Mouse (Mus musculus) frontal cortex, postnatal 10 days (tissue): Measurements from ENCODE around the gene Sft2d2.

Source experiments
- DNase-seq, 2 experiments: peaks; one replicate each; pipeline ENCODE4 v3.0.0; 2022; ENCODE audit warnings: low spot score in 2 of 2, mixed read lengths in 1 of 2

Gene Sft2d2

DNA sequence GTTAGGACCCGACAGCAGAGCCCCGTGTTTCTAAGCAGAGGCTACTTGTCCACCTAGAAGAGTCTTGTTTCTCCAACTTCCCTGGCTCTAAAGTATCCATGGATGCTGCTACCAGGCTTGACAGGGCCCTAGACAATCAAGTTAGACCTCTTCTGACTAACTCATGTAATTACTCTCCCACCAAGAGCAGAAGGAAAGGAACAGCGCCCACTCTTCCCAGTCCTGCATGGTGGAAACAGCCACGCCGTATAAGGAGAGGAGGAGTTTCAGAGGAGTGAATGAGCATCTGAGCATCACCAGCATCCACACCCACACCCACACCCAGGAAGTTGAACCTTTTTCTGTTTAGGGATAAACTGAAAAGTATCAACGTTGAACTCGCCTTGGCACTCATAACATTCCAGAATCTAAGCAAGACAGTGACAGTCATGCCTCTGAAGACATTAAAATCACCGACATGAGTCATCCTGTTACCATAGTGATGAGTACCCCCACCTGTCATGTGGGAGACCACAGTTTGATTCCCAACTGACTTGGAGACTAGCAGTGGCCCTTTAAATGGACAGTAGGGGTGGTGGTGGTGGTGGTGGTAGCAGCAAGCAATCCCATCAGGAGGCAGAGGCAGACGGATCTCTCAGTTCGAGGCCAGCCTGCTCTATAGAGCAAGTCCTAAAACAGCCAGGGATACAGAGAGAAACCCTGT, 3.5 kb downstream of the Sft2d2 start:
- DNase-seq, result no peak

DNA sequence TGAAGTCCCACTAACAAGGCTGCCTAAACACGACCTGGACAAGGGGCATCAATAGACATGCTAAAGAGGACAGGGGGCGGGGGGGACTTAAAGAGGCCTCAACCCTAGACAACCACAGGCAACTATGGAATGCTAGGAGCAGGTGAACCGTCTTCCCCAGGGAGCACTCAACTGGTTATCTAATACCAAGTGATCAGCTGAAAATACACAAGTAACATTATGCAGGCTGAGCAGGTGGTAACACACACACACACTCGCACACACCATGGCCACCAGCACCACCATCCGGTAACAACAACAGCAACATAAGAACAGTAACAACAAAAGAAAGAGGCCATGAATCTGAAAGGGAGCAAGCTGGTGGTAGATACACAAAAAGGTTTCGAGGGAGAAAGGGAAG, 4.2 kb downstream of the Sft2d2 start:
- DNase-seq, result no peak

DNA sequence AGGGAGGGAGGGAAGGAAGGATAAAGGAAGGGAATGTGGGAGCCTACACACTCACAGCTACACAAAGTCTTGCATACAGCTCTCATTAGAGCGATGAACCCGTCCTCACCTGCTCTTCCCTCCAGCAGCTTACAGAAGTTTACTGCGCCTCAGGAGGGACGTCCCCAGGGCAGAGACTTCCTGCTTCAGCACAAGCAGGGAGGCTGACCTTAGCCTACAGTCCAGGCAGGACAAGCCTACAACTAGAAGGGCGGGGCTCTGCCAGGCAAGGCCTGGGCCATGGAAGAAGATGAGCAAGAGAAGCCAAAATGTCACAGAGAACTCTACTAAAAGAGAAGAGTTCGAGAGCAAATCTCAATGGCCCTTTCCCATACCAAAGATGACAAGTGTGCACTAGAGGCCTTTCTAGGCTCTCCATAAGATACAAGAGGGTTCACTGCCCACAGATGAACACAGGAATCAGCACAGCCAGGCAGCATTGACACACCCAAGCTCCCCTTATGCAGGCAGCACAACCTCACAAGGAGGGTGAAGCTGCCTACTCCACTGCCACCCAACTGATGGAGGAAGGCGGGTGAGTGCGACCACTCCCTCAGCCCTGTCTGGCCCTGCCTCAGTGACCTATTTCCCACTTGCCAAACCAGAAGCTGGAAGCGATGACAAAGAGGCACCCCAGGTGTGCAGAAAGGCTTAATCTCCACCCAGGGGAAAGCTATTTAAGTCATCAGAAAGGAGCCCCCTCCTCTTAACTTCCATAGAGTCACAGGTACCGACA, 5.2 kb downstream of the Sft2d2 start:
- DNase-seq, result no peak

DNA sequence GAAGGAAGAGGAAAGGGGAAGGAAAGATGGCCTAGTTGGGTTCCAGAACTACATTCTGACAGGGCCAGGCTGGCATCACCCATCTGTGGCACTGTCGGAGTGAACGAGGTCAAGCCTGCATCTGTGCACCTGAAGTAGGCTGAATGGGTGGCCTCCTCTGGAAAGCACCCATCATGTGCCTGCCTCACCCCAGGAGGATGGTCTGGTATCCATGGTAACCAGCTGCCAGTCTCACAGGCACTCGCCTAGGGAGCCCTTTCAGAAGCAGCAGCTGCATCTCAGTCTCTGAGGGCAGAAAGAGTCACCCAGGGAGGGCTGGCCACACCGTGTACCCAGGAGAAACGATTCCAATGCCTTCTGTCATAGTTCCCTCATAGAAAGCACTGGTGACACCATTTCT, 6.9 kb downstream of the Sft2d2 start:
- DNase-seq, result no peak

DNA sequence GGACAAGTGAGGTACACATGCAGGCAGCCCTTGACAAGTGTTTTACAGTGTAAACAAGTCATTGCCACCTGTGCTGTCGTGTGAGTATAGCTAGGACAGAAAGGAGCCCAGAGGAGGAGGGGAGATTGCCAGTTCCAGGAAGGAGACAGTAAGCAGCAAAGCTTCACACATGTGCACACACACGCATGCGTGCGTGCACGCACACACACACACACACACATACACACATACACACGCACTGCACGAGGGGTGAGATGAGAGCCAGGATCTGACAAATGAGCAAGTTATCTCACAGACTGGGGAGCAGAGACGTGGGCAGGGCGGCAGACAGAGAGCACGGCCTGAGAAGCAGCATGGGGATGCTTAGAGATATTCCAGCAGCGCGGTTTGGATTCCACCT, 7.7 kb downstream of the Sft2d2 start:
- DNase-seq, result peak in 1 of 2 experiments; percentile 4

DNA sequence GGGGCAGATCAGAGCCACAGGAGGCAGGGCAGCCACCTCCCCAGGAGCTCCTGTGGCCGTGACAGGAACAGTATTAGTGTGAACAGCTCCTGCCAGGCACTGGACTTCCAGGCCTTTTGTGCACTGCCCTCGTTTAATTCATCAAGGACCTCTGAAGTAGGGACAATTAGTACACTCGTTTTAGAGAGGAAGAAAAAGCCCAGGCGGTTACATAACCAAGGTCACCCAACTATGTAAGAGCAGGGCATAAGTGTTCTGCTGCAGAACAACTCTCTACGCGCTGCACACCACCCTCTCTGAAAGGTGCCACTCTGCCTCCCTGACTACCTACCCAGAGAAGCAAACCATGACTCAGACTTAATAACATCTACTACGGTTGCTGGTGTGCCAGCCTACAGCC, 9.1 kb downstream of the Sft2d2 start:
- no peak for DNase-seq

DNA sequence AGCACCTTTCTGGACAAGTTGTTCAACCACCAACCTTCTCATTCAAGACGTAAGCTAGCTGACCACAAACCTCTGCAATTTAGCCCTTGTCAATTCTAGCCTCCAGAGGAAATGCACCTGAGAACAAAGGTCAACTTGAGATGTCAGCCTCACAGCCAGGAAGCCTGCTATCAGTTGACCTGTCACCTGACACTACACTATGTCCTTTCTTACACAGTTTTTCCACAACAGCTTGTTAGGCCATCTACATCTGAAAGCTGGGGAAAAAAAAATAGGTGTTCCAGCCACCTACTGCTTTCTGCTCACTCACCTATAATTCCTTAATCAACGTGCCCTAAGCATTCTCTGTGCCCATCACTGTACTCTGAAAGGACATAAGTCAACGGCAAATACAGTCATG, 10.1 kb downstream of the Sft2d2 start:
- no peak for DNase-seq

DNA sequence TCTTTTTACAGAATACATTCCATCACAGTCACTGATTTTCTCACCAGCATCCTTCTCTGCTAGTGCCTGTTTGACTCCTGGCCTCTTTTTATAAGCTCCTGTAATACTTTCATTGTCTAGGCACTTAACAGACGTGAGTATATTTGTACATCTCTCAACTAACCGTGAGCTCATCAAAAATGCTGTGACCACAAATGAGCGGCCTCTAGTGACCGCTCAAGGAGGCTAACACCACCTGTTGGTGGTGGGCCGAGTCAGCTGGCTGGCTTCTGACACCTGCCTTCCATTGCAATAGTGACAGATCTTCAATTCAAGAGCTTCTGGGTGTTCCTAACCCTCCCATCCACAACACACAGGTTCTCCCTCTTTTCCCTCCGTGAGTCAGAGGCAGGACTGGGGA, 10.8 kb downstream of the Sft2d2 start:
- no peak for DNase-seq

DNA sequence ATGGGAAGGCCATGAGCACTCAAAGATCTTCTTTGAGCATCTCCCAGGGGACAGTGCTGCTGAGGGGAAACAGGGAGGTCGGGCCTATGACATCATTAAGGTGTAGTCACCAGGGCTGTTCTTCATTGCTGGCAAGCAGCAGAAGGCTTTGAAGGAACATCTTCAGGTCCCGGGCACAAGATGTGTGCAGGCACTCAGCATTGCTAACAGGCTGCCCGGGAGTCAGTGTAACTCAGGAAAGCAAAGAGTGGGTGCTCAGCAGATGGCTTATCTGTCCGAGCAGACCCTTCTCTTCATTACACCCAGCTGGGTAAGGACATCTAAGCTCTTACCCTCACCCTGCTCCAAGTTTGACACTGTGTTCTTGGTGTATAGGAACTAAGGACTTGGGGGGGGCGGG, 14.9 kb downstream of the Sft2d2 start:
- no peak for DNase-seq

DNA sequence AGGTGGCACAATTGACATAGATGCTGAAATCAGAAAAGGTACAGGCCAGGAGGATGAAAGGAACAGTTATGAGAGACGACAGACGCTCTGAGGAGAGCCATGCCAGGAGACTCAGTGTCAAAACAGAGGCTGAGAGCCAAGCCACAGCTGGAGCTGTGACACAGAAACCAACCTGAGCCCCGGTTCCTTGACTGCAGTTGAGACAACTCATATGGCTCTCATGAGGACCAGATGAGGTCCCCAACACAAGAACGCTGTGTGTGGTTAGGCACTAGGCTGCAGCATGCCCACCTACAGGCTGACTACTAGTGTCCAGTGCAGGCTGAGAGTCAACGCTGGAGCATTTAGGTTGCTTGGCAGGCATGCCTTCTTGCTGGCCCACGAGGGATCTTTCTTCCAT, 16.2 kb downstream of the Sft2d2 start:
- no peak for DNase-seq

DNA sequence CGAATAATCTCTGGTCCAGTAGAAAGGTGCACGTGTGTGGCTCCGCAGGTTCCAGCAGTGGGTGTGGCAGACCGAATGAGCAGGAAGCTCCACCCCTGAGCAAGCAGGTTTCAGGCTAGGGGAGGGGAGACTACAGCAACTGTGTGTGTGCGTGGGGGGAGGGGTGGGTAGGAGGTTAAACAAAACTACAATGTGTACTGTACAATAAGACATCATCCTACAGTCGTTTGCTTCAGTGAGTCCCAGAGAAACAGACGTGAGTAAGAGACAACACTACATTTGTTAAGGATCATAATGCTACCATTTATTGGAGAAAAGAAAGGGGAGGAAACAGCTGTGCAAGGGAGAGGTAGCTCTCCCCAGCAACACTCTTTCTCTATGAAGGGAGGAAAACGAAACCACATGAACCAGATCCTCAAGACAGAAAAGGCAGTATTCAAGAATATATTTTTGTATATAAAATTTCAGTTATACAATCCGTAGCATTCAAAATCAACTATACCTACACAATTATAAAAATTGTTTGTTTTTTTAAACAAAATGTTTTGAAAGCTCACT, 20.1 kb downstream of the Sft2d2 start:
- no peak for DNase-seq

DNA sequence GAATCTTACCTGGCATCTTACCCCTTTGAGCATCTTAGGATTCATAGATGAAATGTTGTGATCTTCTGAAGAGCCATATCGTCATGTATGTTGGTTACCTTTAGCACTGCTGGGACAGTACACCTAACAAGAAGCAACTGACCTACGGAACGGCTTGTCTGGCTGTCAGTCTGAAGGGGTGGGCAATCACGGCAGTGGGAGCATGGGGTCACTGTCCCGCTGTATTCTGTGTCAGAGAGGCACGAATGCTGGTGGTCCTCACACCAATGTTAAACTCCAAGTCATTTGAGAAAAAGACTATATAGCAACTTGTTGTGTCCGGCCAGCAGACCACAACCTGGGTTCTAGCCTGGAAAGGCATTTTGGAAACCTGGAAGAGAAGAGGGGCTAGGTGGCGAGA, 23.0 kb downstream of the Sft2d2 start:
- no peak for DNase-seq

DNA sequence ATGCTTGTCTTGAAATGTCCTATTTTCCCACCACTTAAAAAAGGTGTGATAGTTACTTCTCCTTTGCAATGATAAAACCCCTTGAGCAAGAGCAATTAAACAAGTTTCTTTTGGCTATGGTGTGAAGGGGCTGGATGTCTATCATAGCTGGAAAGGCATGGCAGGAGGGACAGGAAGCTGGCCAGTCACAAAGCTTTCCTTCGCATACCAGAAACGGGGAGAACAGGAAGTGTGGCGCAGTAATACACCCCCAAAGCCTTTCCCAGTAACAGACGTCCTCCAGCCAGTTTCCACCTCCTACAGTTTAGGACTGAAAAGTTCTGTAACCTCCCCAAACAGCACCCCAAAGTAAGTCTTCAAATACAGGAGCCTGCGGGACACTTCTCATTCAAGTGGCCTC, 24.1 kb downstream of the Sft2d2 start:
- DNase-seq, result no peak

DNA sequence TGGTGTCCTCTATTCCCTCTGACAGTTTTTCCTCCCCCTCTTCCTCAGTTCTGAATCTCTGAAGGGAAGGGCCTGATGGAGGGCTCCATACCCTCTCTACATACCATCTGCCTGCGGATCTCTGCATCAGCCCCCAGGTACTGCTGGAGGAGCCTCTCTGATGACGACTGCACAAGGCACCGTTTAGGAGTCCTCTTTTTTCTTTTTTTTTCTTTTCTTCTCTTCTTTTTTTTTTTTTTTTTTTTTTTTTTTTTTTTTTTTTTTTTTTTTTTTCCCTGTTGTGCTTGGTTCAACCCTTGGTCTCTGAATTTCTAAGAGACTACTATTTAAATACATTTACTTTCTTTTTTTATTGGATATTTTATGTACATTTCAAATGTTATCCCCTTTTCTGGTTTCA, 24.8 kb downstream of the Sft2d2 start:
- no peak for DNase-seq

DNA sequence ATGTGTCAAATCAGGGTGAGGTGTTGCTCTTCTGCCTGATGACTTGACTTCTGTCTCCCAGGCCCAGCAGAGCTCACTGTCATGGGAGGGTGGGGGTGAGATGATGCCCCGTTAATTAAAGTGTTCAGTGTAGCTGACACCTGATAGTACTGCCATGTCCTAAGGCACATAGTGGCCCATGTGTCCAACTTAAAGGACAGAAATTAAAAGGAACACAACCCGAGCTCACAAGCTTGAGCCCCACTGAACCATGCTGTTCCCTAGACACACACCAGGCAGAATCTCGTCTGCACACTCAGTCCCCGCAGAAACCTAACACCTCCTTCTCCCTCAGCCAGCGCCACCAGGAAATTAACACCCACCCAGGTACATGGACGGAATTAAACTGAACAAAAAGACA, 29.3 kb downstream of the Sft2d2 start:
- DNase-seq, result no peak

DNA sequence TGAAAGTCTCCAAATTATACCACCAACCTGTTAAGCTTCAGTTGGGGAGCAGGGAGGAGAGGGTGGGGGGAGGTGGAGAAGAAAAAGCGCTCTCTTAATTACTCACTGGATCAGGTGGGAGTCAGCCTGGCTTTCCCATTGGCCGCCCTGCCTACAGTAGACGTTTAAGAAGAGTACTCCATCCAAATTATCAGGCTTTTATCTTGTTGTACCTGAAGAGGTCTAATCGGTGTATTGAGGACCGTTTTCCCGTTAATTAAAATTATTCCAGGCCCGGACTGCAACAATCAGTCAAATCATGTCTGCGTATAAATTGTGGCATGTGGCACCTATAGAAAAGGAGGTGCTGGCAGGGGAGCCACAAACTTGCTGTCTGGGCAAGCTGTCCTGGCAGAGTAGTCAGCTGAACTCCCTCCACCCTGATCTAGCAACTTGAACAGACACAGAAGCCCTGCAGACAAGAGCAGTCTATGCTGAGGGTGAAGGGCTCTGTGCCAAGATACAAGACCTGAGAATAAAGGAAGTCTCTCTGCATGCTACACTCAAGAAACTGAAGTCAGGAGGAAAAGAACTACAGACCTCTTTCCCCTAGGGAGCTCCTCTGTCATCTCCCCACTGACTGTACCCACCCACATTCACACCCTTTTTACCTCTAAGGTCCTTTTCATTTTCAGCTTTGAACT, 33.4 kb downstream of the Sft2d2 start, which contains the start of gene Tbx19:
Tbx19 (minus strand) TSS at position 51 of the 683 bp plus-strand sequence.
- DNase-seq, result no peak

DNA sequence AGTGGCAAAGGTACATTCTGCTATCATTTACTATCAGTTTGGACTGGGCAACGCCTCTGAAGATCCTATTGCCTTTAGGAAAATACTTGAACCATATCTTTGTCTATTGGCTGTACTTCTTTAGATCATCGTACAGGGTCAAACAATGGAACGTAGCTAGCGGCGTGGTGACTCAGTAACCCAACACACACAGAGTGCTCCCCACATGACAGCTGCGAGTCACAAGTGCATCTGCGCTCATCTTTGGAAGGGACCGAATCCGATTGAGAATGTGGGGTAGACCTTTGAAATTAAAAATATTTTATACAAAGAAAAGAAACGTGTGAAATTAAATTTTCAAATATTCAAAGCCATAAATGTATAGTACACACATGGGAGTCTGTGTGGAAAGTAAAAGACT, 35.4 kb downstream of the Sft2d2 start:
- DNase-seq, result no peak

DNA sequence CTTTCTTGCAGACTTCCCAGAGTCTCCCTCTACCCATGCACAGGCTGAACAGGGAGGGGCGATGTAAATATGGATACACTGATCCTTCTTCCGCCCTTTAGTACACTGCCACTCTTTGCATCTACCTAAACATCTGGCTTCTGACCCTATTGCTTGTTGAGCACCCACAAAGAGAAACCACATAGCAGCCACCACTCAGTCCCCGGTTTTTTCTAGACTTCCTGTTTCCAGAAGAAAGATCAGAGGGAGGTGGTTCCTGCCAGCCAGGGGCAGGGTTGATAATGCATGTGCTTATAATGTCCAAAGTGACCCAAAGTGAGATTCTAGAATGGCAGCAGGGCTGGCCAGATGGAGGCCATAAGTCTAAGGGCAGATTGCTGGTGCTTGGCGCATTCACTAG, 40.1 kb downstream of the Sft2d2 start:
- DNase-seq, result no peak

DNA sequence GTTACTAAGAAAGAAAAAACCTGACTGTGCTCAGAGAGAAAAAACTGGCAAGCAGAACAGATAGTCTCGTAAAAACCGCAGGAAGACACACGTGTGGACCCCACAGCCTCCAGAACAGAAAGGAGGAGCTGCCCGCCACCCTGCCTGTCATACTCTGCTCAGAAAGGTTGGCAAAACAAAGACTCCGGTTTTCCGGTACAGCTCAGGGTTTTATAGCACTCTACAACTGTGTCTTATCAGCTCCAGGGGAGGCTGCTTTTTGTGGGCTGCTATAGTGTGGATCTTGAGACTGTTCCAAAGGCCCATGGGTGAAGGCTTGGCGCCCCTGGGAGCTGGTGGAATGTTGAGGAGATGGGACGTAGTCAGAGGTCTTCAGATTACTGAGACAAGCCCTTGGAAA, 43.0 kb downstream of the Sft2d2 start:
- no peak for DNase-seq

DNA sequence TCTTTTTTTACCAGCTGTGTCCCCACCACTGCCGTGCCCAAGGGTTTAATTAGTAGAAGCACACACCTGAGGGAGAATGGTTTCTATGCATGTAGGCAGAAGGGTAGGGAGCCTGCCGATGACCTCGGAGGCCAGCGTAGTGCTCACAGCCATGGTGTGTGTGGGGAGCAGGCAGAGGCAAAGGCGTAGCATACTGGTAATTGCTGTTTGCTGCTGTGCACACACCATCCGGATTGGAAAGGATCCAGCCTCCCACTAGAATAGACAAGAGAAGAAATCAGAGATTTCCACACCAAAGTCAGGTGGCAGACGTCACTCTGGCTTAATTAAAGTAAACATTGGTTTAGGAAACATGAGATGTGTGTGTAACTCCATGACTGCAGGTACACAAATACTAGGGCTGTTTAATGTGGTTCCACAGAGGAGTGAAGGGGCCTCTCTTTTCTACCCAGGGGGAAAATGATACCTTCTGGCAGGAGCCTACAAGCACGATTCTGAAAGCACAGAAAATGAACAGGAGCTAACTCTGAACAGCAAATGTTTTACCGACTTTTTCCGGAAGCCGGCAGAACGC, 51.8 kb downstream of the Sft2d2 start:
- no peak for DNase-seq

DNA sequence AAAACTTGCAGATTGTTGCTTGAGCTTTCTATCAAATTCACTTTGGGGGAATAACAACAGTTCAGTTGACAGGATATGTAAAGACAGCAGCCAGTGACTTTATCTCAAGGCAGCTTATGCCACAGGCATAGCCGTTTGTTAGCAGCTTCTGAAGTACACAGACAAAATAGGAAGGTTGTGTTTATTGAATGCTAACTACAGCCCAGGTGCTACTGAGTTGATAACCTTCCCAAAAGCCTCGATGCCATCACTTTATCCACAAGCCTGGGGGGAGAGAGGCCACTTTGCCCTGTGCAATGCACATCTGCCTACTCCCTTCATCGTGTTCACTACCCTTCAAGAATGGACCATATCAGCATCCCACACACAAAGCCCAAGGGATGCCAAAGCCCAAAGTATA, 54.0 kb downstream of the Sft2d2 start:
- no peak for DNase-seq

DNA sequence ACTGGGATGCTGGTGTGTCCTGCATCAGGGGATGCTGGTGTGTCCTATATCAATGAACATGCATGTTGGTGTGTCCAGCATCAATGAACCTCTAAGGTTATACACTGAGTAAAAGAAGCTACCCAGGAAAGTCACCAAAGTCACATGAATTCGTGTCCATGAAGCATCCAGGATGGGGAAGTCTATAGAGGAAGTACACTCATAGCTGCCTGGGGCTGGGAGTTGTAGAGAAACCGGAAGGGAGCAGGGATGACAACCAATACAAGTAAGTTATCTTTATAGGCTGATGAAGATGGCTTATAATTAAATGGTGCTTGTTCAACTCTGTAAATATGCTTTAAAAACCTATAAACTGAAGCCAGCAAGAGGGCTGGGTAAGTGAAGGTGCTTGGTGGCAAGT, 60.4 kb downstream of the Sft2d2 start:
- DNase-seq, result no peak
